Mouse (Mus musculus) megakaryocyte, embryonic 14.5 days (primary cell): ENCODE data around the gene Gm20481.
A peak's percentile ranks its signal among the peaks of the same experiment; 100 is the strongest.

ENCODE experiments used
- FLI1 ChIP-seq: IDR thresholded peaks from 2 replicates; pipeline ENCODE4 v1.6.1; 2012; ENCODE audit warnings: low read length, inconsistent platforms, mixed read lengths
- GATA1 ChIP-seq: IDR thresholded peaks from 3 replicates; pipeline ENCODE4 v1.6.1; 2012; ENCODE audit warnings: mixed read lengths, low read length, inconsistent platforms, borderline replicate concordance

DNA sequence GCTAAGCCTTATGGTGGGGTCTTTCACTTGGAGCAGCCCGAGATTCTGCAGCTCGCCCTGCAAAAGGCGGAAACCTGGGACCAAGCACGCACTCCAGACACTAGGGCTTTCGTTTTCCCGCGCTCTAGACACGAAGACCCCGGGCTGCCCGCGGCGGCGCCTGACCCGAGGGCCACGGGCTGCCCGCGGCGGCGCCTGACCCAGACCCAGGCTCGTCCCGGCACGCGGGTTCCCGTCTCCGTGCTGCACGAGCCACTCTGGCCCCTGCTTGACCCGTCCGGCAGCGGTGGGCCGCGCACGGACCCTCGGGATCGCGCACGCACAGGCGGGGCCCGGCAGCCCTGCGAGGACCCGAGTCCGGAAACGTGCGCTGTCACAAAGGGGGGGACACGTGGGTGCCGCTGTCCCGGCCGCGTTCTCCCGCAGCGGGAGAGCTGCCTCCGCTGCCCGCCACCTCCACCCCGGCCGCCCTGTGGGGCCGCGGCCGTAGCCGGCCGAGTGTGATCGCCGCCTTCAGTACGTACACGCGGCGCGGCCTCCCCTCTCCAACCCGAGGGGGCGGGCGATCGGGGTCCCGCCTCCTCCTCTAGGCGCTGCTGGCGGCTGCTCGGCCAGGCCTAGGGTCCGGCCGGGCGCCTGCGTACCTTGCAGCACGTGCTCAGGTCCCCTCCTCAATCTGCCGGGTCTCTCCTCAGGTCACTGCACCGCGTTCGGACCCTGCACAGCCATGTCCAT is 31.2 kb downstream of the Gm20481 start, which contains the start of gene Vars:
- TF ChIP-seq GATA1, result no peak
- TF ChIP-seq FLI1, result peak; percentile 51; the same call in 1 of the 2 replicates
